Mouse (Mus musculus) CH12.LX (cell line): Measurements from ENCODE around the gene Gclm. TPM values are rescaled to one million over a fixed set of nuclear protein-coding genes. Genes with fewer than 3 reads are reported as not detected.

ENCODE experiments used
- DNase-seq: peaks from one replicate; pipeline ENCODE4 v3.0.0-alpha.2; 2013; ENCODE audit errors: extremely low read depth
- H3K27ac ChIP-seq: 2 replicates; pipeline ENCODE4 v1.5.1; 2012; ENCODE audit warnings: low read depth, mild to moderate bottlenecking, control low read depth, moderate library complexity; ENCODE audit not compliant: insufficient read depth
- H3K27me3 ChIP-seq: replicated peaks from 2 replicates; pipeline ENCODE3; 2012; ENCODE audit warnings: inconsistent platforms
- H3K36me3 ChIP-seq, 2 experiments: replicated peaks in 1 of 2; 2 replicates each; pipeline versions ENCODE3 to v1.6.1; 2012; ENCODE audit warnings: inconsistent platforms in 1 of 2, low read length in 1 of 2, mild to moderate bottlenecking in 1 of 2, mixed read lengths in 1 of 2, moderate library complexity in 1 of 2; ENCODE audit not compliant: control insufficient read depth in 1 of 2, insufficient read depth in 1 of 2
- H3K4me1 ChIP-seq, 2 experiments: 2 replicates each; pipeline ENCODE4 v1.6.1; 2012; ENCODE audit warnings: inconsistent platforms in 1 of 2, moderate library complexity in 1 of 2; ENCODE audit not compliant: insufficient read depth in 2 of 2, control insufficient read depth in 1 of 2
- H3K4me2 ChIP-seq: 2 replicates; pipeline ENCODE4 v1.6.1; 2012; ENCODE audit warnings: low read depth, mild to moderate bottlenecking, control low read depth; ENCODE audit not compliant: poor library complexity, insufficient read depth, severe bottlenecking
- H3K4me3 ChIP-seq, 3 experiments: fragments of 150-350 bp in 1 of 3; sonication (generic) in 1 of 3; replicated peaks in 1 of 3; 2 replicates each; pipeline versions ENCODE3 to v1.5.1; 2011 to 2012; ENCODE audit warnings: low read depth in 2 of 3, low read length in 2 of 3, mild to moderate bottlenecking in 2 of 3, moderate library complexity in 2 of 3, control low read depth in 1 of 3, improper control_type of control experiment in 1 of 3, inconsistent platforms in 1 of 3, mixed read lengths in 1 of 3; ENCODE audit not compliant: poor library complexity in 1 of 3
- H3K79me2 ChIP-seq: replicated peaks from 2 replicates; pipeline ENCODE4 v1.6.1; 2012; ENCODE audit warnings: mild to moderate bottlenecking, moderate library complexity; ENCODE audit not compliant: control insufficient read depth, poor library complexity, insufficient read depth, severe bottlenecking; ENCODE audit errors: extremely low read depth
- H3K9ac ChIP-seq: 2 replicates; pipeline ENCODE4 v1.6.1; 2012; ENCODE audit warnings: low read depth, mild to moderate bottlenecking, control low read depth, moderate library complexity; ENCODE audit not compliant: insufficient read depth
- H3K9me3 ChIP-seq: replicated peaks from 2 replicates; pipeline ENCODE3; 2012; ENCODE audit warnings: low read length, inconsistent platforms, mixed read lengths
- BHLHE40 ChIP-seq: IDR thresholded peaks from 2 replicates; pipeline ENCODE4 v1.6.1; 2011; ENCODE audit warnings: mild to moderate bottlenecking, low read depth, low read length, improper control_type of control experiment
- CTCF ChIP-seq, 2 experiments: IDR thresholded peaks in 1 of 2; conservative IDR thresholded peaks in 1 of 2; 2 replicates each; pipeline ENCODE4 v1.5.1; 2011 to 2012; ENCODE audit warnings: low read depth in 2 of 2, low read length in 2 of 2, improper control_type of control experiment in 1 of 2, inconsistent platforms in 1 of 2, mild to moderate bottlenecking in 1 of 2, moderate library complexity in 1 of 2
- ELF1 ChIP-seq: IDR thresholded peaks from 2 replicates; pipeline ENCODE4 v1.6.1; 2014; ENCODE audit warnings: low read depth, mild to moderate bottlenecking, inconsistent platforms, low read length, improper control_type of control experiment
- EP300 ChIP-seq: IDR thresholded peaks from 2 replicates; pipeline ENCODE4 v1.6.1; 2011; ENCODE audit warnings: low read length, improper control_type of control experiment
- HCFC1 ChIP-seq: IDR thresholded peaks from 2 replicates; pipeline ENCODE4 v1.6.1; 2012; ENCODE audit warnings: low read depth, mild to moderate bottlenecking, inconsistent platforms, low read length, improper control_type of control experiment
- JUN ChIP-seq: IDR thresholded peaks from 2 replicates; pipeline ENCODE4 v1.6.1; 2011; ENCODE audit warnings: low read depth, mild to moderate bottlenecking, low read length, improper control_type of control experiment, moderate library complexity; ENCODE audit not compliant: insufficient read depth
- KAT2A ChIP-seq: IDR thresholded peaks from 2 replicates; pipeline ENCODE4 v1.6.1; 2012; ENCODE audit warnings: low read length, improper control_type of control experiment, inconsistent platforms; ENCODE audit not compliant: insufficient replicate concordance
- MAFK ChIP-seq: IDR thresholded peaks from 2 replicates; pipeline ENCODE4 v1.6.1; 2011; ENCODE audit warnings: low read length, improper control_type of control experiment; ENCODE audit not compliant: insufficient replicate concordance
- MAZ ChIP-seq: IDR thresholded peaks from 2 replicates; pipeline ENCODE4 v1.6.1; 2012; ENCODE audit warnings: low read depth, mild to moderate bottlenecking, inconsistent platforms, low read length, improper control_type of control experiment, moderate library complexity
- MXI1 ChIP-seq: IDR thresholded peaks from 2 replicates; pipeline ENCODE4 v1.6.1; 2011; ENCODE audit warnings: mild to moderate bottlenecking, low read depth, low read length, improper control_type of control experiment
- MYC ChIP-seq: IDR thresholded peaks from 2 replicates; pipeline ENCODE4 v1.6.1; 2011; ENCODE audit warnings: low read depth, mild to moderate bottlenecking, improper control_type of control experiment, low read length
- POLR2A ChIP-seq: IDR thresholded peaks from 2 replicates; pipeline ENCODE4 v1.6.1; 2011; ENCODE audit warnings: low read depth, mild to moderate bottlenecking, improper control_type of control experiment, low read length
- POLR2AphosphoS2 ChIP-seq: IDR thresholded peaks from 2 replicates; pipeline ENCODE4 v1.6.1; 2011; ENCODE audit warnings: low read depth, low read length, improper control_type of control experiment
- TBP ChIP-seq: conservative IDR thresholded peaks from 2 replicates; pipeline ENCODE4 v1.6.1; 2011; ENCODE audit warnings: low read depth, low read length, improper control_type of control experiment
- TCF12 ChIP-seq: IDR thresholded peaks from 2 replicates; pipeline ENCODE4 v1.6.1; 2014; ENCODE audit warnings: low read depth, mild to moderate bottlenecking, inconsistent platforms, low read length, improper control_type of control experiment
- UBTF ChIP-seq: IDR thresholded peaks from 2 replicates; pipeline ENCODE4 v1.6.1; 2012; ENCODE audit warnings: low read depth, mild to moderate bottlenecking, inconsistent platforms, low read length, improper control_type of control experiment, moderate library complexity
- USF1 ChIP-seq: IDR thresholded peaks from 2 replicates; pipeline ENCODE4 v1.6.1; 2014; ENCODE audit warnings: low read depth, mild to moderate bottlenecking, inconsistent platforms, low read length, improper control_type of control experiment
- ZC3H11A ChIP-seq: IDR thresholded peaks from 2 replicates; pipeline ENCODE4 v1.6.1; 2012; ENCODE audit warnings: low read depth, mild to moderate bottlenecking, inconsistent platforms, low read length, improper control_type of control experiment
- ZMIZ1 ChIP-seq: IDR thresholded peaks from 2 replicates; pipeline ENCODE4 v1.6.1; 2012; ENCODE audit warnings: low read depth, mild to moderate bottlenecking, inconsistent platforms, low read length, improper control_type of control experiment
- ZNF384 ChIP-seq: IDR thresholded peaks from 2 replicates; pipeline ENCODE4 v1.6.1; 2012; ENCODE audit warnings: low read depth, low read length, improper control_type of control experiment, inconsistent platforms
- dilution Hi-C: fragments of 300-500 bp; cut with MboI; formaldehyde crosslinking; loops from 2 replicates; pipeline ENCODE4 v1.14.3; 2020; ENCODE audit warnings: low sequenced_read_pairs; ENCODE audit not compliant: extremely low pct_unique_long_range_greater_than_20kb, extremely low pct_ligation_motif_present
- in situ Hi-C: fragments of 300-500 bp; cut with MboI; formaldehyde crosslinking; loops from 3 replicates; pipeline ENCODE4 v1.14.3; 2019; ENCODE audit warnings: low sequenced_read_pairs, low pct_ligation_motif_present, low pct_unique_long_range_greater_than_20kb, mixed read lengths
- polyA plus RNA-seq: library from polyadenylated mRNA; unstranded; fragments of >175 nt; gene quantifications from 2 replicates; pipeline ENCODE4 v1.2.1, GENCODE M21; 2012; ENCODE audit warnings: low read depth; ENCODE audit not compliant: insufficient read length
- total RNA-seq, 2 experiments: library from RNA; depleted of rRNA; stranded (reverse); fragments of 300-350 nt in 1 of 2; fragments of >200 nt in 1 of 2; gene quantifications; 2 replicates each; pipeline ENCODE4 v1.2.3; 2012 to 2014

Gclm gene
- total and polyA plus RNA-seq, 3 experiments: 26.1 to 195 (median 108) TPM

GRCm38 (mm10) chr3:122203675-122204329 lies 41.6 kb upstream of the Gclm start:
- H3K79me2 ChIP-seq: no peaks in the 10 kb centered on the region
- no peaks in the 10 kb centered on the region for H3K27me3 ChIP-seq
- H3K9me3 ChIP-seq: no peaks in the 10 kb centered on the region
- H3K4me1 ChIP-seq: peaks cover 3 to 7% of the 10 kb centered on the region in 2 experiments; a peak in 3 of 4 replicates
- no peak overlapping the region for H3K4me2 ChIP-seq
- no peak for DNase-seq
- H3K27ac ChIP-seq: no peak overlapping the region
- H3K9ac ChIP-seq: no peak overlapping the region
- no peak overlapping the region for H3K4me3 ChIP-seq
- TF ChIP-seq CTCF (conservative IDR thresholded peaks at IDR 0.05 in 1 of 2, IDR thresholded peaks at IDR 0.05 in 1 of 2; ENCODE audit: low read depth in 2 of 2, low read length in 2 of 2): 0 out of 4 replicates have a peak, but pooled peaks of 1 of the 2 experiments have one; percentile 25
- no peak for TF ChIP-seq ELF1
- no peaks in the 10 kb centered on the region for H3K36me3 ChIP-seq
- in situ Hi-C loops (no loop called here), dilution Hi-C loops (no loop called here)

GRCm38 (mm10) chr3:122205753-122206152 lies 39.6 kb upstream of the Gclm start:
- Histone ChIP-seq H3K36me3 (no peaks in the 10 kb centered on the region), H3K4me3 (no peak overlapping the region), H3K4me2 (no peak overlapping the region), H3K9ac (no peak overlapping the region), H3K27me3 (no peaks in the 10 kb centered on the region), H3K4me1 (peaks cover 3 to 13% of the 10 kb centered on the region in 2 experiments; a peak in 3 of 4 replicates), H3K9me3 (no peaks in the 10 kb centered on the region), H3K79me2 (no peaks in the 10 kb centered on the region), H3K27ac (no peak overlapping the region)
- TF ChIP-seq MYC: no peak
- no peak for TF ChIP-seq TBP
- DNase-seq: no peak
- in situ Hi-C loops (no loop called here), dilution Hi-C loops (no loop called here)

- Histone ChIP-seq H3K9ac (no peak overlapping the region), H3K79me2 (no peaks in the 10 kb centered on the region), H3K4me1 (peaks cover 3 to 13% of the 10 kb centered on the region in 2 experiments; a peak in 3 of 4 replicates), H3K36me3 (no peaks in the 10 kb centered on the region), H3K4me3 (no peak overlapping the region), H3K4me2 (no peak overlapping the region), H3K27ac (no peak overlapping the region), H3K9me3 (no peaks in the 10 kb centered on the region), H3K27me3 (no peaks in the 10 kb centered on the region)
- TF ChIP-seq EP300 (no peak), MYC (no peak), USF1 (no peak), TCF12 (no peak), POLR2A (no peak), ZNF384 (no peak), KAT2A (no peak), MXI1 (no peak), ZMIZ1 (no peak), TBP (no peak), UBTF (no peak), MAZ (no peak), JUN (no peak), ZC3H11A (no peak), MAFK (no peak), POLR2AphosphoS2 (no peak), HCFC1 (no peak), BHLHE40 (no peak)
- DNase-seq: no peak
- in situ Hi-C loops (no loop called here), dilution Hi-C loops (no loop called here)
These were observed 38.9 kb upstream of the Gclm start for GRCm38 (mm10) chr3:122206279-122207070.
